Mouse (Mus musculus): Measurements from ENCODE around the gene Olfr2.
"Not testable (repeated sequence)": the region's sequence is repeated elsewhere in the genome, so short reads cannot be mapped to it uniquely, and the experiment has no call there.

Olfr2 gene

GRCm38 (mm10) chr7:107005972-107006371, at the start of gene Olfr2:
Gene Olfr2, minus strand, starts transcription at chr7:107006072.
- no peak for DNase-seq (ENCODE audit: low spot score in 2 of 2)

GRCm38 (mm10) chr7:107047578-107047977, 41.7 kb upstream of the Olfr2 start:
- no peak for DNase-seq (ENCODE audit: low spot score in 2 of 2)

- DNase-seq (ENCODE audit: low spot score in 2 of 2) = peak; percentile 6 to 67
Measured at GRCm38 (mm10) chr7:107045833-107046232, 40.0 kb upstream of the Olfr2 start.

- no peak for DNase-seq (ENCODE audit: low spot score in 2 of 2)
Measured at GRCm38 (mm10) chr7:107044407-107044806, 38.5 kb upstream of the Olfr2 start.

- DNase-seq (ENCODE audit: low spot score in 2 of 2) = no peak
Measured at GRCm38 (mm10) chr7:107043136-107043535, 37.3 kb upstream of the Olfr2 start.

GRCm38 (mm10) chr7:107039934-107040563, 34.2 kb upstream of the Olfr2 start:
- no peak for DNase-seq (ENCODE audit: low spot score in 2 of 2)

- no peak for DNase-seq (ENCODE audit: low spot score in 2 of 2)
Measured at GRCm38 (mm10) chr7:107030874-107031273, 25.0 kb upstream of the Olfr2 start, which contains the start of gene Olfr713. Gene Olfr713, plus strand, starts transcription at chr7:107031174.

GRCm38 (mm10) chr7:107004169-107004568, 1.7 kb downstream of the Olfr2 start:
- no peak for DNase-seq (ENCODE audit: low spot score in 2 of 2)

GRCm38 (mm10) chr7:107000798-107001197, 5.1 kb downstream of the Olfr2 start:
- no peak for DNase-seq (ENCODE audit: low spot score in 2 of 2)

GRCm38 (mm10) chr7:106985236-106985635, 20.6 kb downstream of the Olfr2 start:
- DNase-seq (ENCODE audit: low spot score in 2 of 2) = no peak

GRCm38 (mm10) chr7:106975353-106975752, 30.5 kb downstream of the Olfr2 start, which contains the start of gene Olfr711:
Gene Olfr711, minus strand, starts transcription at chr7:106975453.
- DNase-seq (ENCODE audit: low spot score in 2 of 2) = no peak

- DNase-seq (ENCODE audit: low spot score in 2 of 2) = not testable (repeated sequence)
Measured at GRCm38 (mm10) chr7:106967503-106967902, 38.4 kb downstream of the Olfr2 start.

GRCm38 (mm10) chr7:106963837-106964236, 42.0 kb downstream of the Olfr2 start, which contains the start of gene Olfr6:
Gene Olfr6, minus strand, starts transcription at chr7:106963937.
- DNase-seq (ENCODE audit: low spot score in 2 of 2) = no peak

GRCm38 (mm10) chr7:106948212-106948611, 57.7 kb downstream of the Olfr2 start, which contains the start of gene Olfr710:
Gene Olfr710, minus strand, starts transcription at chr7:106948312.
- no peak for DNase-seq (ENCODE audit: low spot score in 2 of 2)
